Mouse (Mus musculus): ENCODE data around the gene Stk24.

The Stk24 gene

GRCm38 (mm10) chr14:121379116-121379826 lies 540 bp downstream of the Stk24 start:
- no peak for DNase-seq (ENCODE audit: low read depth, low spot score)

- DNase-seq (ENCODE audit: low read depth, low spot score), result no peak
Observed at GRCm38 (mm10) chr14:121378243-121379115, 1.3 kb downstream of the Stk24 start.

GRCm38 (mm10) chr14:121376566-121376965 lies 3.2 kb downstream of the Stk24 start:
- DNase-seq (ENCODE audit: low read depth, low spot score), result no peak

- DNase-seq (ENCODE audit: low read depth, low spot score), result no peak
Observed at GRCm38 (mm10) chr14:121373901-121374300, 5.9 kb downstream of the Stk24 start.

GRCm38 (mm10) chr14:121373020-121373419 lies 6.8 kb downstream of the Stk24 start:
- no peak for DNase-seq (ENCODE audit: low read depth, low spot score)

GRCm38 (mm10) chr14:121371911-121372820 lies 7.6 kb downstream of the Stk24 start:
- DNase-seq (ENCODE audit: low read depth, low spot score), result no peak

GRCm38 (mm10) chr14:121369385-121369784 lies 10.4 kb downstream of the Stk24 start:
- DNase-seq (ENCODE audit: low read depth, low spot score), result no peak

GRCm38 (mm10) chr14:121368108-121368705 lies 11.6 kb downstream of the Stk24 start:
- no peak for DNase-seq (ENCODE audit: low read depth, low spot score)

GRCm38 (mm10) chr14:121365991-121366728 lies 13.7 kb downstream of the Stk24 start:
- DNase-seq (ENCODE audit: low read depth, low spot score), result no peak

- DNase-seq (ENCODE audit: low read depth, low spot score), result no peak
Observed at GRCm38 (mm10) chr14:121365390-121365789, 14.4 kb downstream of the Stk24 start.

GRCm38 (mm10) chr14:121364282-121364681 lies 15.5 kb downstream of the Stk24 start:
- no peak for DNase-seq (ENCODE audit: low read depth, low spot score)

GRCm38 (mm10) chr14:121361319-121362114 lies 18.3 kb downstream of the Stk24 start:
- DNase-seq (ENCODE audit: low read depth, low spot score), result no peak

GRCm38 (mm10) chr14:121359850-121360249 lies 20.0 kb downstream of the Stk24 start:
- DNase-seq (ENCODE audit: low read depth, low spot score), result no peak

- no peak for DNase-seq (ENCODE audit: low read depth, low spot score)
Observed at GRCm38 (mm10) chr14:121359015-121359414, 20.8 kb downstream of the Stk24 start.

- DNase-seq (ENCODE audit: low read depth, low spot score), result no peak
Observed at GRCm38 (mm10) chr14:121358327-121358726, 21.5 kb downstream of the Stk24 start.

GRCm38 (mm10) chr14:121356336-121356862 lies 23.4 kb downstream of the Stk24 start:
- DNase-seq (ENCODE audit: low read depth, low spot score), result no peak

GRCm38 (mm10) chr14:121355732-121356131 lies 24.1 kb downstream of the Stk24 start:
- DNase-seq (ENCODE audit: low read depth, low spot score), result no peak

- DNase-seq (ENCODE audit: low read depth, low spot score), result no peak
Observed at GRCm38 (mm10) chr14:121353648-121354377, 26.0 kb downstream of the Stk24 start.

GRCm38 (mm10) chr14:121352744-121353143 lies 27.1 kb downstream of the Stk24 start:
- DNase-seq (ENCODE audit: low read depth, low spot score), result no peak

All from telencephalon, adult 2 months (tissue).